Mouse (Mus musculus): ENCODE measurements around the gene Abhd13. TPM values are rescaled to one million over a fixed set of nuclear protein-coding genes. Genes with fewer than 3 reads are reported as not detected.

Abhd13 gene
- total RNA-seq, 4 experiments from 2014 or later: 20.3 to 23.0 (median 21.6) TPM

DNA sequence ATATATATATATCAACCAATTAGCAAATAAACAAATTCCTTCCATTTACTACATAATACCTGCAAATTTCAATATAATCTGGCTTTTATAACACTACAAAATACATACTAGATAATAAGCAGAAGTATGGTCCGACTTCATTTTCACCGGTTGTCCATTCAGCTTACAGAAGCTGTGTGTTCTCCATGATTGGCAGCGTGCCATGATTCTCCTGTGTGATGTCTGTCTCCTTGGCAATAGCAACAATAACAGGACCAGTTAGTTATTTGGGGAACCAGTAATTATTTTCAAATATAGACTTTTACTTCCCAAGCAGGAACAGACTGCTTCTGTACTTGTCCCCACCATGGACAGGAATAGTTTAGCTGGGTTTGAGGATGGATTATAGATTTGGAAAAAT lies 39.7 kb downstream of the Abhd13 start:
- no peak for DNase-seq

DNA sequence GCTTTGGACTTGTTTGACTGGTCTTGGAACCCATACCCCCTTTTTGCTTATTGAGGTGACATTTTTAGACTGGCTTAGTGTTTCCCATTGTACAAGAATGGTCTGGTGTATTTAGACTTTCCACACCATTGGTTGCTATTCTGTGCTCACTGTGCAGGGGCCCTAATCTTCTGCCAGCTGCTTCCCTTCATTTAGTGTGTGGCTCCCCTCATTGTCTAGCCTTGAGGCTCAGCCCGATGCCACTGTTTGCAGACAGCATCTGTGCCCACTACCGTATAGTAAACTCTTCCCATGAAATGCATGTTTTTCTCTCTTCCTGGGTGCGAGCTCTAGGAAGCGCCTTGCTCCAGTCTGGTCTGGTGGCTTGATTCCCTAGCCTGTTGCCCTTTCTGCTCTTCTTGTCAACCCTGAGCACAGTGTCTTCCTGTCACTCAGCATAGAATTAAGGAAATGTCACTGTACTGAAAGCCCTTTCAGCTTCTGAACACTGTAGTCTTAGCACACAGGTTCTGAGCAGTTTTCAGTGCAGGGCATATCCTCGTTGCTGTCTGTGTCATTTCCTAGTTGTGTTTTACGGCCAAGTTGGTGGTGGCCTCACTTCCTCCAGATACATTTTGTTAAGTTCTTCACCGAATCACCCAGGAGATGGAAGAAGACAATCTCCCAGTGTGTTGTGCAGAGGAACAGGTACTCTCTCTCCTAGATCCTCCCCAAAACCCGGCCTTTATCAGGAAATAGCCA lies 53.0 kb downstream of the Abhd13 start:
- DNase-seq: no peak

DNA sequence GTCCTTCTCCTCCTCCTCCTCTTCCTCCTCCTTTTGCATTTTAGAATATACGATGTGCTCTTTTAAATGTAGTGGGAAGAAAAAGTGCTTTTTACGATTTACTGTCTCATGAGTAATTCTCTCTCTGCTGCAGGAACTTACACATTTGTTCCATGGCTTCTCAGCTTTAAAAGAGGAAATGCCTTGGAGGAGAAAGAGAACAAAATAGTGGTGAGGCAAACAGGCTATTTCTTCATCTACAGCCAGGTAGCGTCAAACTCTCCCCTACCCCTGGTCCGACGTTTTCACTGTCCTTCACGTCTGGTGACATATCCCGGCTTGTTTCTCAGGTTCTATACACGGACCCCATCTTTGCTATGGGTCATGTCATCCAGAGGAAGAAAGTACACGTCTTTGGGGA lies 53.7 kb downstream of the Abhd13 start:
- DNase-seq: no peak

DNA sequence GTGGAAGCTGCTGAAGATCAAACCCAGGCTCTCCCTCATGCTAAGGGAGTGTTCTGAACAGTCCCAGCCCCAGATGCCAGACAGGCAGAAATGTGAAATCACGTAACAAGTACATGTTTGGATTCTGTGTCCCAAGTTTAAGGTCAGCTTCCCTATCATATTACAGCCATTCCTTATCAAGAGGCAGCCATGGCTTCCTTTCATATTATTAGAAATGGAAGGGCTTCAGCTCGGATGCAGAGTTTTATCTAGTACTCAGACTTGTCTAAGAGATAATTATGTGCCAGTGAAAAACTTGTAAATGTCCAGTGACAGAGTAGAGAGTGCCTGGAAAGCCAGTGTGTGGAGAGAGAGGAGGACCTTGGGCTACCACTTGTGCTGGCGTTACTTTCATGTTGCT lies 63.4 kb downstream of the Abhd13 start:
- DNase-seq: no peak

Other genes starting within 250 kb of the Abhd13 start
- 10 to 100 TPM in 2 of 4 experiments, 1 to 10 TPM in 2; 8.3 to 13.6 (median 10.9) TPM for gene Fam155a, start 206.5 kb upstream of the Abhd13 start, total RNA-seq (2022)
- gene Gm10217, start 113.5 kb upstream of the Abhd13 start, total RNA-seq (2022): not detected
- 1 to 10 TPM; 7.1 to 9.8 (median 8.5) TPM for gene Lig4, start within 50 bp of the Abhd13 start, total RNA-seq (2022)
- 1 to 10 TPM; 5.7 to 8.6 (median 7.5) TPM for gene Tnfsf13b, start 28.8 kb downstream of the Abhd13 start, total RNA-seq (2022)
- gene Myo16, start 176.2 kb downstream of the Abhd13 start, total RNA-seq (2022): under 1 TPM; 0.09 to 0.38 (median 0.19) TPM